Mouse (Mus musculus): Measurements from ENCODE around the gene Rapgef6. TPM values are rescaled to one million over a fixed set of nuclear protein-coding genes. Genes with fewer than 3 reads are reported as not detected.

The Rapgef6 gene
- polyA plus RNA-seq, 1 experiment from 2014 or later: 38.5 TPM

DNA sequence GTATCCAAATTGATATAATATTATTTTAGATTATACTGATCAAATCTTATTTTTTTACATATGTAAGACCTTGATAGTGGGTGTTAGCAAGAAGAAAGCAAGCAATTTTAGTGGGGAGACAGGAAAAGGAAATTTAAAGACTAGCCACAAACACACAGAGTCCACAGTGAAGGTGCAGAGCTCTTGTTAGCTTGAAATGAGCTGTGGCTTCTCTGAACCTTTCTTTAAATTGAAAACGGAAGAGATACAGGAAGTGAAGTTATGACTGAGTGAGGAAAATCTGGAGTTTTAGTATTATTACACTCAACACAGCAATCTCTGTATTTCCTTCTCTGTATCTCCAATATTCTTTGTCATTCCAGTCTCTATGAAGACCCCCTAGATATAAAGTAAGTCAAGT lies 104.3 kb downstream of the Rapgef6 start:
- Histone ChIP-seq H3K27me3 (ENCODE audit: control insufficient read depth, insufficient read depth, low read length) (no peaks in the 10 kb centered on the region), H3K9ac (replicated peaks; ENCODE audit: low read length) (no peak overlapping the region), H3K27ac (replicated peaks; ENCODE audit: low read depth, low read length) (no peak overlapping the region), H3K36me3 (ENCODE audit: control insufficient read depth, insufficient read depth, low read length) (peaks cover 17% of the 10 kb centered on the region), H3K4me1 (ENCODE audit: control insufficient read depth, insufficient read depth, low read length) (no peaks in the 10 kb centered on the region), H3K4me3 (replicated peaks; ENCODE audit: low read depth, low read length) (no peak overlapping the region), H3K4me2 (ENCODE audit: low read length) (no peak overlapping the region), H3K9me3 (ENCODE audit: control insufficient read depth, low read length) (no peaks in the 10 kb centered on the region)
- DNase-seq (no peak), ATAC-seq (ENCODE audit: low FRiP score, low TSS enrichment) (no peak)
- WGBS: 86% methylated on average over 1 of the region's 1 CpGs

DNA sequence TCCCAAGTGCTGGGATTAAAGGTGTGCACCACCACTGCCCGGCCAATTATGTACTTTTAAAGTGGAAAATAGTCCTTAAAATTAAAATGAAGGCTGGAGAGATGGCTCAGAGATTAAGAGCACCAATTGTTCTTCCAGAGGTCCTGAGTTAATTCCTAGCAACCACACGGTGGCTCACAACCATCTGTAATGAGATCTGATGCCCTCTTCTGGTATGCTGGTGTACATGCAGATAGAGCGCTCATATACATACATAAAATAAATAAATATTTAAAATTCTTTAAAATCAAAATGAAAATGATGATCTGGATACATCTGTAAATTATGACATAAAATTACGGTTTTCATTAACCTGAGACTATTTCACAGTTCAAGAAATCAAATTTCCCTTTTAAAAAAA lies 123.8 kb downstream of the Rapgef6 start:
- Histone ChIP-seq H3K27me3 (ENCODE audit: control insufficient read depth, insufficient read depth, low read length) (no peaks in the 10 kb centered on the region), H3K4me1 (ENCODE audit: control insufficient read depth, insufficient read depth, low read length) (no peaks in the 10 kb centered on the region), H3K4me2 (ENCODE audit: low read length) (no peak overlapping the region), H3K27ac (replicated peaks; ENCODE audit: low read depth, low read length) (no peak overlapping the region), H3K9me3 (ENCODE audit: control insufficient read depth, low read length) (no peaks in the 10 kb centered on the region), H3K9ac (replicated peaks; ENCODE audit: low read length) (no peak overlapping the region), H3K36me3 (ENCODE audit: control insufficient read depth, insufficient read depth, low read length) (peaks cover 17% of the 10 kb centered on the region), H3K4me3 (replicated peaks; ENCODE audit: low read depth, low read length) (no peak overlapping the region)
- DNase-seq: no peak
- ATAC-seq (ENCODE audit: low FRiP score, low TSS enrichment): no peak
- WGBS: 93% methylated on average over 4 of the region's 4 CpGs

DNA sequence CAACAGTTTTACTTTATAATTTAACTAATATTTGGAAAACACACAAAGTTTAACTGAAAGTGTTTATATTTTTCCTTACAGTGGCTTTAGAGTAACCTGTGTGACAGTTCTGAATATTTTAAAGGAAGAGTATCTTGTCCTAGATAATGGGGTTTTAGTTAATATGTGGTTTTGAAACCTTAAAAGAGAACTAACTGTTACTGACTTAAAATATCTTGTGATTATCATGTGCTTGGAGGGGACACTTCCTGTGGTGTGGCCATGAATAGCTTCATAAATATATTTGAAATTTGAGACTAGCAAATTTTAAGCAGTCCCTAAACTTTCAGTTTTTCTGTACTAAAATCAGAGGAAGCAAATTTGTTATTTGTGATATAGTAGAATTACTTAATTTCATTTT lies 125.9 kb downstream of the Rapgef6 start:
- Histone ChIP-seq H3K4me3 (replicated peaks; ENCODE audit: low read depth, low read length) (no peak overlapping the region), H3K27me3 (ENCODE audit: control insufficient read depth, insufficient read depth, low read length) (no peaks in the 10 kb centered on the region), H3K27ac (replicated peaks; ENCODE audit: low read depth, low read length) (no peak overlapping the region), H3K9ac (replicated peaks; ENCODE audit: low read length) (no peak overlapping the region), H3K9me3 (ENCODE audit: control insufficient read depth, low read length) (no peaks in the 10 kb centered on the region), H3K36me3 (ENCODE audit: control insufficient read depth, insufficient read depth, low read length) (peaks cover 7% of the 10 kb centered on the region; the same call in 1 of the 2 replicates), H3K4me1 (ENCODE audit: control insufficient read depth, insufficient read depth, low read length) (no peaks in the 10 kb centered on the region), H3K4me2 (ENCODE audit: low read length) (no peak overlapping the region)
- DNase-seq (no peak), ATAC-seq (ENCODE audit: low FRiP score, low TSS enrichment) (no peak)

DNA sequence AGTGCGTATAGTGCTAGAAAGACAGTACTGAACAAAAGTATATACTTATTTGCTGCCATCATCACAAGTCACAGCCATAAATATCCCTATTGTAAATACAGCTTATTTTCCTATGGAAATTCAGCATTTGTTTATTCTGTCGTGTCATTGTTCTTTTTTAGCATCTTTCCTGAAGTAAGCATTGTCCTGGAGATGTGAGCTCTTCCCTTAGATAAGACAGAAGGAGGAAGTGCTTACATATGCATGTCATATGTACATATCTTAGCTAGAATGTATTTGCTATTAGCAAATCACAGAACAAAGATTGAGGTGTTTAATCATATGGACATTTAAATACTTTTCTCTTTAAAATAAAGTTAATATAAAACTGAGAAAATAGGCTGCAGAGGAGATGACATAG lies 132.8 kb downstream of the Rapgef6 start:
- DNase-seq (no peak), ATAC-seq (ENCODE audit: low FRiP score, low TSS enrichment) (no peak)
- Histone ChIP-seq H3K27ac (replicated peaks; ENCODE audit: low read depth, low read length) (no peak overlapping the region), H3K4me1 (ENCODE audit: control insufficient read depth, insufficient read depth, low read length) (no peaks in the 10 kb centered on the region), H3K4me3 (replicated peaks; ENCODE audit: low read depth, low read length) (no peak overlapping the region), H3K9ac (replicated peaks; ENCODE audit: low read length) (no peak overlapping the region), H3K36me3 (ENCODE audit: control insufficient read depth, insufficient read depth, low read length) (peaks cover 25% of the 10 kb centered on the region), H3K9me3 (ENCODE audit: control insufficient read depth, low read length) (no peaks in the 10 kb centered on the region), H3K4me2 (ENCODE audit: low read length) (no peak overlapping the region), H3K27me3 (ENCODE audit: control insufficient read depth, insufficient read depth, low read length) (no peaks in the 10 kb centered on the region)
- WGBS: 86% methylated on average over 2 of the region's 2 CpGs

DNA sequence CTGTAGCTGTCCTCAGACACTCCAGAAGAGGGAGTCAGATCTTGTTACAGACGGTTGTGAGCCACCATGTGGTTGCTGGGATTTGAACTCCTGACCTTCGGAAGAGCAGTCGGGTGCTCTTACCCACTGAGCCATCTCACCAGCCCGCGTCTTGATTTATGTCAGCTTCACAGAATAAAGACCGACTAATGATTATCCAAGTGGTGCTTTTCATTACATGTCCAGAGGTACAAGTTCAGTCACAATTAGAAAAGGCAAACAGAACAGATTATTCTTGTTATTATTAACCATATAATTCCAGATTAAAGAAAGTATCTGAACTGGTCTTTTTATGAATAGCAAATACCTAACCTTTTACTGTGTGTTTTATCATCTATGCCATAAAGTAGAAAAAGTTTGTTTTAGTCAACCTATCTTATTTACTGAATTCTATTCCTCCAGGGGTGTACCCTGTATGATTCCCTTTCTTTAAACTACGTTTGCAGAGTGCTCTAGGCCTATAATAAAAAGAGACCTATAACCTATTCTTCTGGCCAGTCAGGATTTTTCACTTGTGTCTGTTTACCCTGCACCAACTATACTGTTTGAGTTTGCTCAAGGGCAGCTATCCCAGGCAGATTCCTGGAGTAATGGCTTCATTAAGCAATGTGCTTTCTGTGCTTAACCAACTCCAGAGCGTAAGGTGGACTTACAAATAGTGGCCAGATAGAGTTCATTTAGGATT lies 151.1 kb downstream of the Rapgef6 start:
- DNase-seq (no peak), ATAC-seq (ENCODE audit: low FRiP score, low TSS enrichment) (no peak)
- Histone ChIP-seq H3K27me3 (ENCODE audit: control insufficient read depth, insufficient read depth, low read length) (no peaks in the 10 kb centered on the region), H3K27ac (replicated peaks; ENCODE audit: low read depth, low read length) (no peak overlapping the region), H3K4me3 (replicated peaks; ENCODE audit: low read depth, low read length) (no peak overlapping the region), H3K9me3 (ENCODE audit: control insufficient read depth, low read length) (no peaks in the 10 kb centered on the region), H3K4me1 (ENCODE audit: control insufficient read depth, insufficient read depth, low read length) (no peaks in the 10 kb centered on the region), H3K36me3 (ENCODE audit: control insufficient read depth, insufficient read depth, low read length) (peaks cover 20% of the 10 kb centered on the region), H3K9ac (replicated peaks; ENCODE audit: low read length) (no peak overlapping the region), H3K4me2 (ENCODE audit: low read length) (no peak overlapping the region)
- whole genome bisulfite sequencing: 86% methylated on average over 8 of the region's 8 CpGs

DNA sequence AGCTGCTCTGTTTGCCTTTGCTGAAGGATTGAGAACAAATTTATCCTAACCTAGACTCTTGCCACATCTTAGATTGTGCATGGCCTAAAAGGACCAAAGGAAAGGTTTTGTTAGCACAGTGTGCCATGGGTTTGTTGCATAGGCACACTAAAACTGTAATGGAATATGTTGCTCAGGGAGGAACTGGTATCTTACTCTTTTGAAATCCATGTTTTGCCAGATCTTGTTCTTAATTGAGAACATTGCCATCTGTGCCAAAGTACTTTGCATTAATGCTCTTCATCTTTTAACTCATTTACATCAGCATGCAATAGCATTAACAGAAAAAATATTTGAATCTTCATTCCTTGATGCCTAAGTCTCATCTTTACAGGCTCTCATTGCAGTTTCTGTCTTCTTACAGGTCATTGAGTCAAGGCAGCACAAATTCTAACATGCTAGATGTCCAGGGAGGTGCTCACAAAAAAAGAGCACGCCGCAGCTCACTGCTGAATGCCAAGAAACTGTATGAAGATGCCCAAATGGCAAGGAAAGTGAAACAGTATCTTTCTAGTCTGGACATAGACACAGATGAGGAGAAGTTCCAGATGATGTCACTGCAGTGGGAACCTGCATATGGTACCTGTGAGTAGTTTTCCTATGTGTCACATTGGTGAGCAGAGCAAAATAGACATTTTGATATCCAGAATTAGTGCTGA lies 153.3 kb downstream of the Rapgef6 start:
- ATAC-seq (ENCODE audit: low FRiP score, low TSS enrichment) (no peak), DNase-seq (no peak)
- Histone ChIP-seq H3K27ac (replicated peaks; ENCODE audit: low read depth, low read length) (no peak overlapping the region), H3K27me3 (ENCODE audit: control insufficient read depth, insufficient read depth, low read length) (no peaks in the 10 kb centered on the region), H3K36me3 (ENCODE audit: control insufficient read depth, insufficient read depth, low read length) (peaks cover 35% of the 10 kb centered on the region), H3K9me3 (ENCODE audit: control insufficient read depth, low read length) (no peaks in the 10 kb centered on the region), H3K4me2 (ENCODE audit: low read length) (no peak overlapping the region), H3K4me3 (replicated peaks; ENCODE audit: low read depth, low read length) (no peak overlapping the region), H3K4me1 (ENCODE audit: control insufficient read depth, insufficient read depth, low read length) (no peaks in the 10 kb centered on the region), H3K9ac (replicated peaks; ENCODE audit: low read length) (no peak overlapping the region)
- 99% methylated on average over 2 of the region's 2 CpGs for WGBS

DNA sequence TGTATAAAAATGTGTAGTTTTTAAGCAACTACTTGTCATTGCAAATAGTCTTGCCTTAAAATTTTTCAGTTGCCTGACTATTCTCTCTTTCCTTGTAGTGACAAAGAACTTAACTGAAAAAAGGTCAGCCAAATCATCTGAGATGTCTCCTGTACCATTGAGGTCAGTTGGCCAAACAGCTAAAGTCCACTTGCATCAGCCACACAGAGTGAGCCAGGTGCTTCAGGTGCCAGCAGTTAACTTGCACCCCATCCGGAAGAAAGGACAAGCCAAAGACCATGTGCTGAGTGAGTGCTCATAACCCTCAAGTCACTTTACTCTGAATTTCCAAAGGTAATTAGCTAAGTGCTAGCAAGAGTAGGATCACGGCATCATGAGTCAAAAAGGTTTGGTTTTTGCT lies 156.5 kb downstream of the Rapgef6 start:
- no peak overlapping the region for H3K4me2 ChIP-seq (ENCODE audit: low read length)
- WGBS: 96% methylated on average over 2 of the region's 2 CpGs
- no peak overlapping the region for H3K9ac ChIP-seq (replicated peaks; ENCODE audit: low read length)
- no peaks in the 10 kb centered on the region for H3K9me3 ChIP-seq (ENCODE audit: control insufficient read depth, low read length)
- ATAC-seq (ENCODE audit: low FRiP score, low TSS enrichment) (no peak), DNase-seq (no peak)
- H3K27me3 ChIP-seq (ENCODE audit: control insufficient read depth, insufficient read depth, low read length): no peaks in the 10 kb centered on the region
- no peak overlapping the region for H3K4me3 ChIP-seq (replicated peaks; ENCODE audit: low read depth, low read length)
- no peaks in the 10 kb centered on the region for H3K4me1 ChIP-seq (ENCODE audit: control insufficient read depth, insufficient read depth, low read length)
- H3K36me3 ChIP-seq (ENCODE audit: control insufficient read depth, insufficient read depth, low read length): peaks cover 48% of the 10 kb centered on the region
- H3K27ac ChIP-seq (replicated peaks; ENCODE audit: low read depth, low read length): no peak overlapping the region

DNA sequence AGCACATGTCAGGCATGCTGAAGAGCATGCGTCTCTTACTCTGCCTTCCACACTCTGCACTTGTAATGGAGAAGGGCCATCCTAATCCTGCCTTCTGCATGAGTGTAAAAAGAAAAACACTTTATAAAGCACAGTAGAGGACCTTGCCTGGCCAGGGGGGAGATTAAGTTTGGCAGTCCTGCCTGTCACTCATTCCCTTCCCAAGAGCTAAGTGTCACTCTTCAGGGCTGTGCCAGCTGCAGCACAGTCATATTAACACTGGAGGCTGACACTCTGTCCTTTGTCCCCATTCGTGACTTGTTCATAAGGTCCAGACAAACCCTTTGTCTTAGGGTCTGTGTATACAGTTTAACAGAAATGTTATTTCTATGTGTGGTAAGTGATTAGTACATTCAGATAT lies 162.2 kb downstream of the Rapgef6 start:
- ATAC-seq (ENCODE audit: low FRiP score, low TSS enrichment): no peak
- no peak for DNase-seq
- Histone ChIP-seq H3K4me2 (ENCODE audit: low read length) (no peak overlapping the region), H3K27ac (replicated peaks; ENCODE audit: low read depth, low read length) (no peak overlapping the region), H3K4me1 (ENCODE audit: control insufficient read depth, insufficient read depth, low read length) (no peaks in the 10 kb centered on the region), H3K9ac (replicated peaks; ENCODE audit: low read length) (no peak overlapping the region), H3K27me3 (ENCODE audit: control insufficient read depth, insufficient read depth, low read length) (no peaks in the 10 kb centered on the region), H3K4me3 (replicated peaks; ENCODE audit: low read depth, low read length) (no peak overlapping the region), H3K36me3 (ENCODE audit: control insufficient read depth, insufficient read depth, low read length) (peaks cover 58% of the 10 kb centered on the region), H3K9me3 (ENCODE audit: control insufficient read depth, low read length) (no peaks in the 10 kb centered on the region)
- 46% methylated on average over 2 of the region's 2 CpGs for WGBS

DNA sequence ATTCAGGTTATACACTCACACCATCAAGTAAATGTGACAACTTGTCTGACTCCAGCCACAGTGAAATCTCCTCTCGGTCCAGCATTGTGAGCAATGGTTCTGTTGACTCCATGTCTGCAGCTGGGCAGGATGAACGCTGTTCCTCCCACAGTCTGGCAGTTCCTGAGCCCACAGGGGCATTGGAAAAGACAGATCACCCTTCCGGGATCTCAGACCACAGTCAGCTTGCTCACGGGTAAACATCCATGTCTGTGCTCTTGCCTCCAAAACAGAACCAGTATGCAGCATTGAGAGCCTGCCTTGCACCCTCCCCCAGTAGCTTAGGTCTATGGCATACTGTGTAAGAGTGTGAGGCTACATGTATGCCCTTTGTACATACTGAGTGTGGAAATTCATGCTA lies 167.5 kb downstream of the Rapgef6 start:
- H3K4me2 ChIP-seq (ENCODE audit: low read length): no peak overlapping the region
- no peak overlapping the region for H3K9ac ChIP-seq (replicated peaks; ENCODE audit: low read length)
- 92% methylated on average over 4 of the region's 4 CpGs for WGBS
- H3K27ac ChIP-seq (replicated peaks; ENCODE audit: low read depth, low read length): no peak overlapping the region
- DNase-seq (no peak), ATAC-seq (ENCODE audit: low FRiP score, low TSS enrichment) (no peak)
- H3K27me3 ChIP-seq (ENCODE audit: control insufficient read depth, insufficient read depth, low read length): no peaks in the 10 kb centered on the region
- H3K9me3 ChIP-seq (ENCODE audit: control insufficient read depth, low read length): no peaks in the 10 kb centered on the region
- H3K4me3 ChIP-seq (replicated peaks; ENCODE audit: low read depth, low read length): no peak overlapping the region
- no peaks in the 10 kb centered on the region for H3K4me1 ChIP-seq (ENCODE audit: control insufficient read depth, insufficient read depth, low read length)
- H3K36me3 ChIP-seq (ENCODE audit: control insufficient read depth, insufficient read depth, low read length): peaks cover 62% of the 10 kb centered on the region
